Mouse (Mus musculus) layer of hippocampus, adult 9-10 months (tissue): Measurements from ENCODE around the gene Fndc8.

Experiments used
- DNase-seq: peaks from one replicate; pipeline ENCODE4 v3.0.0; 2022; ENCODE audit warnings: low spot score

The Fndc8 gene

GRCm38 (mm10) chr11:82869506-82870172 lies 22.3 kb upstream of the Fndc8 start:
- DNase-seq = no peak

- DNase-seq = peak; percentile 25
Observed at GRCm38 (mm10) chr11:82870173-82871030, 21.5 kb upstream of the Fndc8 start.

- DNase-seq = peak; percentile 84
Observed at GRCm38 (mm10) chr11:82871031-82871446, 20.9 kb upstream of the Fndc8 start, which contains the start of gene Rffl. Gene Rffl (minus strand): TSS chr11:82871210.

GRCm38 (mm10) chr11:82874924-82875323 lies 17.0 kb upstream of the Fndc8 start:
- DNase-seq = no peak

GRCm38 (mm10) chr11:82875631-82876030 lies 16.3 kb upstream of the Fndc8 start:
- DNase-seq = no peak

GRCm38 (mm10) chr11:82877726-82878344 lies 14.1 kb upstream of the Fndc8 start:
- no peak for DNase-seq

GRCm38 (mm10) chr11:82883180-82883579 lies 8.7 kb upstream of the Fndc8 start:
- DNase-seq = no peak

- no peak for DNase-seq
Observed at GRCm38 (mm10) chr11:82886559-82886958, 5.4 kb upstream of the Fndc8 start.

GRCm38 (mm10) chr11:82888491-82888946 lies 3.4 kb upstream of the Fndc8 start:
- no peak for DNase-seq

DNA sequence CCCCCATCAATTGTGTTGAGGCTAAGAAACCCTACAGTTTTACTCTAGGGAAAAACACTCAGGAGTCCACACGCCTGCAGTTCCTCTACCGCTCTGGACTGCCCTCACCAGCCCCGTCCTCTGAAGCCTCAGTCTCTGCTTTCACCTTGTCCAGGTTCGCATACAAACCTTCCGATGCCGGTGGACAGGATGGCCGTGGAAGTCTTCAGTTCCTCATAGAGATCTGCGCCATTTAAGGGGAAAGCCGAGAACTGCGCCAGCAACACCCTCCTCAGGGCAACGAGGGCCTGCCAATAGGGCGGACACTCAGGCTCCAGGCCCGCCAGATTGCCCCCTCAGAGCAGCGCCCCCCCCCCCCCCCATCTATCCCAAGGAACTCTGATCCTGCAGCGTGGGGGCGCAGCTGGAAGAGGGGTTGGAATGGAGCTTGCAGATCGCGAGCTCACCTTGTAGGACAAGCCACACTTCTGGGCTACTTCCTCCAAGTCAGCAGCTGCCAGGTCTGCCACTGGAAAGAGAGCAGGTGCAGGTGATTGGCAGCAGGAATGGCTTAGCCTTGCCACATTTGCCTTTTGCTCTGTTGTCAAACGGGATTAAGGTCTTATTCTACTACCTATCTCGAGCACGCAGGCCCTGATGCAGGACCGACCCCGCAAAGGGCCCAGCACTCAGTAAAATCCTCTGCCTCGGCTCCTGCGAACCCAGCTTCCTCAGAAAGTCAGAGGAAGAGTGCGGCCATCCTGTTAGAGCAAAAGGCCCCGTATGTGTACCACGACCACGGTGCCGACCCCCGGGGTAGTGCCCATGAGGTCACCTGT lies 2.2 kb upstream of the Fndc8 start:
- no peak for DNase-seq

DNA sequence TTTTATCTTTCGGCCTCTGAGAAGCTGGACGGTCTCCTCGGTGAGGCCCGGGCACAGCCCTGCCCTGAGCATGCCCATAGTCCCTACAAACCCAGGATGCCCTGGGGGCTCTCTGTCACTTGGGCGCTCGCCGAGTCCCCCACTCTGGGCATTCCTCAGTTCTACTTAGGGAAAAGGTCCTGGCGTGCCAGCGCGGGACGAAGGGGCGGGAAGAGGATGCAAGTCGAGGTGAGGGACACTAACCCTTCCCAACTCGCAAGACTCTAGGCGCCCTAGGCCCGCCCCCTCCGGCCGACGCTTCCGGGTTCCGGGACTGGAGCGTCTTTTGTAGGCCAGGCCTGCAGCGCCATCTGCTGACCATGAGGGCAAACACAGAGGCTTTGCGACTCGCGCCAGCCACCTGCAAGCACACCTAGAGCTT lies 1.6 kb upstream of the Fndc8 start, which contains the start of gene Rad51d:
Gene Rad51d (minus strand): TSS at position 273 of the 421 bp plus-strand sequence.
- peak; percentile 83 for DNase-seq

GRCm38 (mm10) chr11:82897478-82897877 lies 5.6 kb downstream of the Fndc8 start:
- DNase-seq = no peak

GRCm38 (mm10) chr11:82899720-82900119 lies 7.8 kb downstream of the Fndc8 start:
- no peak for DNase-seq

DNA sequence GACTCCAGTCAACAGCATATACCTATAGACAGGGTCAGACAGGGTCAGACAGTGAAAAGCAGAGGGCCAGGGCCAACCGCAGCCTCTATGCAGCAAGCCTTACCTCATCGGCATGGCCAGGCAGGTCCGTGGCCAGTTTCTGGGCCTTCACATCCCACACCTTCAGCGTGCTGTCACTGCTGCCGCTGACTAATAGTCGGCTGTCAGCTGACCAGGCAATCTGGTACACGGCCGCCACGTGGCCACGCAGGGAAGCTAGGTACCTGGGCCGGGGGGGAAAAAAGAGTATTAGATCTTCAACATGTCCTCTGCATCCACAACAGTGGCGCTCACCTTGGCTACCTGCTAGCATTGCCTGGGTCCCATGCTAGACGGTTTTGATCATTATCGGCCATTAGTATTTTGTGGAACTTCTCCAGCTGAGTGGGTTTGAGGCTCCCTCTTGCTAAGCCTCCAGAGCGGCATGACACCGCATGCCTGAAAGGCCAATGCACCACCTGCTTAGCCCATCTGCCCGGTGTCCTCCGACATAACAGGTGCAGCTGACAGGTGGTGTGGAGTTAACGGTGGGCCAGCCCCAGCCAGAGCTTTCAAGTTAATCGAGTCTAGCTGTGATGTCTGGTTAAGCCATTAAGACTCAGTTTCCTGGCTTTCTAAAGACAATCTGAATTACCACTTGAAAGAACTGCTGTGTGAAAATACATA lies 9.8 kb downstream of the Fndc8 start:
- DNase-seq = no peak

- no peak for DNase-seq
Observed at GRCm38 (mm10) chr11:82904952-82905351, 13.0 kb downstream of the Fndc8 start.

GRCm38 (mm10) chr11:82905816-82906215 lies 13.9 kb downstream of the Fndc8 start:
- DNase-seq = no peak

DNA sequence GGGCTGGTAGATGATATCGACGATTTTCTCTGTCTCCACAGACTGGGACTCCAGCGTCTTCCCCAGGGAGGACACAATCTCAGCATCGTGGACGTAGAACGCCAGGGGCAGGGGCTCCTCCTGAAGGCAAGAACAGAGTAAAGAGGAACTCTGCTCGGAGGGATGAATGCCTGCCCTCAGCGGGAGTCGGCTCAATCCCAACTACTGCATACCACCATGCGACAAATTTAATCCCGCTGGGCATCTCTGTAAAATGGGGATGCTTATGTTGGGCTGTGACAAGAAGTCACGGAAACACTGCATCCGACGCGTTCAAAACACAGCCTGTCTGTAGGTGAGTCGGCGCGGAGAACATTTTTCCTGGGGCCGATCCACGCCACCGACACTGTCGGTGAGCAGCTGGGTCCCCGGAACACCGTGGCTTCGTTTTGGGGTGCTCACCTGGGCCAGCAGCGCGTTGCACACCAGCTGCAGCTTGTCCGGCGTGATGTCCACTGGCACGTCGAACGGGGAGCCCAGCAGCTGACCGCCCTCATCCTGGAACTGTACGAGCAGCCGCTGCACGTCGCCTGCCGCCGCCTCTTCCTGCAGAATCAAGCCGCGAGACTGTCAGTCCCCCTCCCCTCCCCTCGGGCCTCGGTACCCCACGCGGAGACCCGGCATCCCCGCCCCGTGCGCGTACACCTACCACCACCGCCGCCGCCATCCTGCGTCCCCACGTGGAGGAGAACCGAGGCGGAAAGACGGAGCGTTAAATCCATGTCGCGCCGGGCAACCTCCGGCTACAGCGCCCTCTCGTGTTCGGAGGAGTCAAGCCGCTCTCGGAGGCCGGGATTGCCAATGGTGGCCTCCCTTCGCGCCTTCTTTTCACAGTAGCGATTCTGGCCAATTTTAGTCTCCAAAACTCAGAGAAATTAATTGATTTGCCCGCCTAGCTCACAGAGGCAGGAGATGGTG lies 16.0 kb downstream of the Fndc8 start, which contains the start of gene Nle1:
Gene Nle1 (minus strand): TSS at position 761 of the 957 bp plus-strand sequence.
- DNase-seq = peak; percentile 84

- DNase-seq = no peak
Observed at GRCm38 (mm10) chr11:82908608-82908989, 16.7 kb downstream of the Fndc8 start.

DNA sequence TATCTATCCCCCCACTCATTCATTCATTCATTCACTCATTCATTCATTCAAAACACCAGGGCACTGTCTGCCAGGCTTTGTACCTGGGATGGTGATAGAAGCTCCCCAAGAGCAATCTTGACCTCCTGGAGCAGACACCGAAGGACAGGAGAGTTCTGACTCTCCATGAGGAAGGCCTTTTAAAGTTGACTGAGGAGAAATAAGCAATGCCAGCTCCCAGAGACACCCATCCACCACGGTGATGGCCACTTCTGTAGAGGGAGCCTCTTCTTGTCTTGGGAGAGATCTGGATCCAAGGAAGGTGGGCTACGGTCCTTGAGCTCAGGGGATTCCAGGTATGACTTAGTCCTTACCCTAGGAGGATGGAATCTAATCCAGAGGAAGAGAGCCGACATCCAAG lies 18.3 kb downstream of the Fndc8 start, which contains the start of gene Unc45b:
Gene Unc45b (plus strand): TSS at position 301 of the 400 bp plus-strand sequence.
- DNase-seq = no peak
